ENCODE assay signal across 8 mouse cellular contexts in the genomic region with DNA sequence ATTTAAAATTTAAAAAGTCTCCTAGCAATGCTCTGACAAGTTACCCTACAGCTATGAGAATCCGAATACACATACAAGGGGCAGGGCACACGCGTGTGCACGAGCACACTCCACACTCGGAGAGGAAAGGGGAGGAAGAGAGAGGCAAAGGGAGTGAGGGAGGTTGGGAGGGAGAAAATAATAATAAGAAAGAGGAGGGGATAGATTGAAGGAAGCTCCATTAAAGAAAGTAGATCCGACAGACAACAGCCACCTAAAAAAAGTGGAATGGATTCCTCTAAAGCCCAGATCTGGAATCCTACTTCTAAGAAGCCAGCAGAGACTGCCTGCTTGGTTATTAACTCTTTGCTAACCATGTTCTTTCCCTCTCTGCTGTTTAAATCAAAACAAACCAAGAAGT. TPM values are rescaled to one million over a fixed set of nuclear protein-coding genes. Genes with fewer than 3 reads are reported as not detected.
DNase-seq lines count a peak whose midpoint lies in the region; ATAC-seq lines count a peak whose summit lies in the region.

No protein-coding gene starts in this region.

- H3K4me2 ChIP-seq in neural tube, embryonic 14.5 days (ENCODE audit: low read depth, low read length): peak overlapping the region; percentile 47

- 4% methylated on average over 6 of the region's 6 CpGs for WGBS in forebrain, embryonic 10.5 days
- 3% methylated on average over 6 of the region's 6 CpGs for WGBS in neural tube, embryonic 14.5 days

- ATAC-seq in neural tube, embryonic 14.5 days (ENCODE audit: low read depth): peak; percentile 64; the same call in 1 of the 2 replicates

- no peaks in the 10 kb centered on the region for H3K36me3 ChIP-seq in forebrain, embryonic 10.5 days (replicated peaks)
- no peaks in the 10 kb centered on the region for H3K36me3 ChIP-seq in neural tube, embryonic 14.5 days (ENCODE audit: control insufficient read depth, insufficient read depth, low read length)

- DNase-seq in ovary, postnatal 14 days (ENCODE audit: low spot score): peak; percentile 6
- no peak for DNase-seq in ovary, postnatal 36 days (ENCODE audit: low spot score)
- DNase-seq in forebrain, embryonic 10.5 days (ENCODE audit: extremely low spot score, low spot score): no peak
- DNase-seq in kidney, postnatal 4 days: peak; percentile 9 to 19
- DNase-seq in spleen, adult 12 weeks (ENCODE audit: low spot score): no peak
- DNase-seq in thymus, postnatal 14 days: no peak
- DNase-seq in gastrocnemius, postnatal 4 days (ENCODE audit: low spot score in 2 of 2): no peak

- H3K9me3 ChIP-seq in forebrain, embryonic 10.5 days: no peaks in the 10 kb centered on the region
- H3K9me3 ChIP-seq in neural tube, embryonic 14.5 days (ENCODE audit: control insufficient read depth, low read length): no peaks in the 10 kb centered on the region

- H3K9ac ChIP-seq in neural tube, embryonic 14.5 days (replicated peaks; ENCODE audit: low read depth, low read length): no peak overlapping the region

- peak overlapping the region; percentile 48 for H3K4me3 ChIP-seq in forebrain, embryonic 10.5 days
- peak overlapping the region; percentile 35 for H3K4me3 ChIP-seq in neural tube, embryonic 14.5 days (ENCODE audit: low read depth, low read length)

- H3K27ac ChIP-seq in forebrain, embryonic 10.5 days: peak overlapping the region; percentile 74
- H3K27ac ChIP-seq in neural tube, embryonic 14.5 days (ENCODE audit: low read depth, low read length): peak overlapping the region; percentile 52; the same call in 1 of the 2 replicates

- peaks cover 21% of the 10 kb centered on the region for H3K4me1 ChIP-seq in forebrain, embryonic 10.5 days
- H3K4me1 ChIP-seq in neural tube, embryonic 14.5 days (ENCODE audit: control insufficient read depth, insufficient read depth, low read length): no peaks in the 10 kb centered on the region

- no peaks in the 10 kb centered on the region for H3K27me3 ChIP-seq in forebrain, embryonic 10.5 days (ENCODE audit: poor library complexity, severe bottlenecking)
- H3K27me3 ChIP-seq in neural tube, embryonic 14.5 days (ENCODE audit: control insufficient read depth, insufficient read depth, low read length): no peaks in the 10 kb centered on the region

RNA-seq across cellular contexts. Expression of a gene that starts 26.5 kb away (rescaled TPM):
- polyA plus RNA-seq in forebrain, embryonic 10.5 days (2016; fragmentation: Nextera tagmentation; extraction: Ambion mirVana): 9.9 and 12.0 TPM in 2 replicates
- polyA plus RNA-seq in neural tube, embryonic 14.5 days (2014; fragmentation: Nextera tagmentation; extraction: Ambion mirVana): 29.7 and 31.6 TPM in 2 replicates
- 10 to 100 TPM; 50.8 to 50.9 TPM for total RNA-seq in gastrocnemius, postnatal 4 days (2021)

RNA-seq across cellular contexts. Expression of a gene that starts 43.8 kb away (rescaled TPM):
- not detected in 2 replicates for polyA plus RNA-seq in forebrain, embryonic 10.5 days (2016; fragmentation: Nextera tagmentation; extraction: Ambion mirVana)
- not detected in 2 replicates for polyA plus RNA-seq in neural tube, embryonic 14.5 days (2014; fragmentation: Nextera tagmentation; extraction: Ambion mirVana)
- not detected for total RNA-seq in gastrocnemius, postnatal 4 days (2021)

Comparison
In these comparisons a context has a peak if more than half of its experiments do, and no peak if none do; other contexts are left out.
1. DNase-seq: peak in ovary, postnatal 14 days (single experiment) and kidney, postnatal 4 days (2 of 2); none in ovary, postnatal 36 days (single experiment), forebrain, embryonic 10.5 days (single experiment), spleen, adult 12 weeks (single experiment), thymus, postnatal 14 days (single experiment) and gastrocnemius, postnatal 4 days (0 of 2).